Mouse (Mus musculus) heart, postnatal 25 days (tissue): ENCODE results near the gene Nbeal1. TPM values are rescaled to one million over a fixed set of nuclear protein-coding genes. Genes with fewer than 3 reads are reported as not detected.
A peak's percentile ranks its signal among the peaks of the same experiment; 100 is the strongest.
"Not testable (repeated sequence)": the region's sequence is repeated elsewhere in the genome, so short reads cannot be mapped to it uniquely, and the experiment has no call there.

Experiments used
- DNase-seq: peaks from one replicate; pipeline ENCODE4 v3.0.0; 2022; ENCODE audit warnings: low spot score
- intact Hi-C: fragments of 180-260 bp; cut with DNase I; formaldehyde crosslinking; loops from one replicate; pipeline ENCODE4 v1.15.1; 2025
- total RNA-seq, 2 experiments: library from RNA; stranded (reverse); gene quantifications; 2 replicates each; pipeline ENCODE4 v1.2.3; 2021

The Nbeal1 gene
- 10 to 100 TPM; 46.8 to 53.2 TPM for total RNA-seq

- intact Hi-C loops, result no loop called here
- DNase-seq, result peak; percentile 99
Observed at GRCm38 (mm10) chr1:60179932-60180783, at the start of gene Nbeal1. Gene Nbeal1, plus strand, starts transcription at chr1:60180599.

- no peak for DNase-seq
- intact Hi-C loops, result no loop called here
Observed at GRCm38 (mm10) chr1:60137346-60137745, 43.1 kb upstream of the Nbeal1 start.

GRCm38 (mm10) chr1:60152700-60153099 is 27.7 kb upstream of the Nbeal1 start:
- no peak for DNase-seq
- intact Hi-C loops, result no loop called here

GRCm38 (mm10) chr1:60156651-60157050 is 23.7 kb upstream of the Nbeal1 start:
- DNase-seq, result no peak
- intact Hi-C loops, result loop anchor here (5.0 kb wide), 3 partner anchors 46 to 806 kb away; no protein-coding TSS in a partner anchor

GRCm38 (mm10) chr1:60158411-60158810 is 22.0 kb upstream of the Nbeal1 start:
- intact Hi-C loops, result loop anchor here (2.0 to 5.0 kb wide), 4 partner anchors 44 to 804 kb away; no protein-coding TSS in a partner anchor
- peak; percentile 37 for DNase-seq

- DNase-seq, result no peak
- intact Hi-C loops, result no loop called here
Observed at GRCm38 (mm10) chr1:60163676-60164075, 16.7 kb upstream of the Nbeal1 start.

GRCm38 (mm10) chr1:60169626-60170025 is 10.8 kb upstream of the Nbeal1 start:
- intact Hi-C loops, result no loop called here
- DNase-seq, result no peak

GRCm38 (mm10) chr1:60170251-60170650 is 10.1 kb upstream of the Nbeal1 start:
- intact Hi-C loops, result no loop called here
- DNase-seq, result no peak

GRCm38 (mm10) chr1:60173119-60173518 is 7.3 kb upstream of the Nbeal1 start:
- no peak for DNase-seq
- intact Hi-C loops, result no loop called here

GRCm38 (mm10) chr1:60177814-60178213 is 2.6 kb upstream of the Nbeal1 start:
- intact Hi-C loops, DNase-seq: not testable (repeated sequence)

GRCm38 (mm10) chr1:60179376-60179775 is 1.0 kb upstream of the Nbeal1 start:
- intact Hi-C loops, result no loop called here

GRCm38 (mm10) chr1:60180784-60181221 is 404 bp downstream of the Nbeal1 start:
- intact Hi-C loops, result no loop called here
- no peak for DNase-seq

More at GRCm38 (mm10) chr1:60179376-60179775, 1.0 kb upstream of the Nbeal1 start:
- DNase-seq, result no peak

- DNase-seq, result no peak
- intact Hi-C loops, result no loop called here
Observed at GRCm38 (mm10) chr1:60188454-60188853, 8.1 kb downstream of the Nbeal1 start.

GRCm38 (mm10) chr1:60196813-60197212 is 16.4 kb downstream of the Nbeal1 start:
- DNase-seq, result no peak
- intact Hi-C loops, result no loop called here

- DNase-seq, result no peak
- intact Hi-C loops, result no loop called here
Observed at GRCm38 (mm10) chr1:60199006-60199405, 18.6 kb downstream of the Nbeal1 start.

- intact Hi-C loops, result loop anchor here (5.0 kb wide), 1 partner anchor 41 kb away; no protein-coding TSS in a partner anchor
- no peak for DNase-seq
Observed at GRCm38 (mm10) chr1:60236261-60236660, 55.9 kb downstream of the Nbeal1 start.

GRCm38 (mm10) chr1:60240430-60240829 is 60.0 kb downstream of the Nbeal1 start:
- no peak for DNase-seq
- intact Hi-C loops, result loop anchor here (5.0 kb wide), 1 partner anchor 83 kb away; no protein-coding TSS in a partner anchor

GRCm38 (mm10) chr1:60268113-60268512 is 87.7 kb downstream of the Nbeal1 start:
- intact Hi-C loops, result no loop called here
- no peak for DNase-seq

- no peak for DNase-seq
- intact Hi-C loops, result no loop called here
Observed at GRCm38 (mm10) chr1:60269314-60269713, 88.9 kb downstream of the Nbeal1 start.

GRCm38 (mm10) chr1:60272471-60272870 is 92.1 kb downstream of the Nbeal1 start:
- no peak for DNase-seq
- intact Hi-C loops, result loop anchor here (2.0 kb wide), 1 partner anchor 114 kb away; no protein-coding TSS in a partner anchor

GRCm38 (mm10) chr1:60293921-60294320 is 113.5 kb downstream of the Nbeal1 start:
- intact Hi-C loops, result no loop called here
- DNase-seq, result no peak
